Mouse (Mus musculus) mesoderm, embryonic 11.5 days (tissue): Measurements from ENCODE around the gene Parvb.

ENCODE experiments used
- DNase-seq: peaks from one replicate; pipeline ENCODE4 v3.0.0-alpha.2; 2012; ENCODE audit warnings: low read depth, low spot score

The Parvb gene

DNA sequence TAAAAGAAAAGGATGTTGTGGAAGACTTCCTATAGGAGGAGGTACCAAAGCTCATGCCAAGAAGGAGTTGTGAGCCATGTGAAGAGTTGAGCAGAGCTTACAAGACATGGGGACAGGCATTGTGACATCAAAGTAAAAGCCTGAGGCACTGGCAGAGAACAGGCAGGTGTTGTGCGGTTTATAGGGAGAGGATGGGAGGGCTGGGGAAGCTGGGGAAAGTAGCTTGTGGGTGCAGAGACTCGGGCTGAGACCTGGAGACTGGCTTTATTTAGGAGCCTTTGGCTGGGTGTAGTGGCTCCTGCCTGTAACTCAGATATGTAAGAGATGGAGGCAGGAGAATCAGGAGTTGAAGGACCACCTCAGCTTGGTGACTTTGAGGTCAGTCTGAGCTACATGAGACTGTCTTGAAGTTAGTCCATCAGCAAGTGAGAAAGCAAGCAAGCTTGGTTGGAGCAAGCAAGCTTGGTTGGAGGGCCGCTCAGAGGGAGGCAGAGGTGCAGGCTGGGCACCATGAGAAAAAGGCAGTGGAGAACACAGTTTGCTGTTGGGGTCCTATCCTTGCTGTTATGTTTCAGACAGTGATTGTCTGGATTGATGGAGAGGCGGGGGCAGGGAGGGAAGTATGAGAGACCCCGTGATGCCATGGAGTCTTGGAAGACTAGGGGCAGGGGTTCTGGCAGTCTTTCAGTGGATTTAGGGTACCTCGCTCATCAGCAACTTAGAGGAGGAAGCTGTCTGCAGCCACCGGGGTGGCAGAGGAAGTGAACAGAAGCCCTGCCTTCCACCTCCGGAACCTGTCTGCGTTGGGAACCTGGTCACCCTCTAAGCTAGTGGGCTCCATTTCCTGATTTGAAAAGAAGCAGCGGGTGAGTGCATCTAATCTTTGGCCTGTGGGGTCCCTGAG lies 92.4 kb downstream of the Parvb start, which contains the start of gene Parvg:
Parvg (plus strand) TSS at position 61 of the 904 bp plus-strand sequence.
- no peak for DNase-seq

DNA sequence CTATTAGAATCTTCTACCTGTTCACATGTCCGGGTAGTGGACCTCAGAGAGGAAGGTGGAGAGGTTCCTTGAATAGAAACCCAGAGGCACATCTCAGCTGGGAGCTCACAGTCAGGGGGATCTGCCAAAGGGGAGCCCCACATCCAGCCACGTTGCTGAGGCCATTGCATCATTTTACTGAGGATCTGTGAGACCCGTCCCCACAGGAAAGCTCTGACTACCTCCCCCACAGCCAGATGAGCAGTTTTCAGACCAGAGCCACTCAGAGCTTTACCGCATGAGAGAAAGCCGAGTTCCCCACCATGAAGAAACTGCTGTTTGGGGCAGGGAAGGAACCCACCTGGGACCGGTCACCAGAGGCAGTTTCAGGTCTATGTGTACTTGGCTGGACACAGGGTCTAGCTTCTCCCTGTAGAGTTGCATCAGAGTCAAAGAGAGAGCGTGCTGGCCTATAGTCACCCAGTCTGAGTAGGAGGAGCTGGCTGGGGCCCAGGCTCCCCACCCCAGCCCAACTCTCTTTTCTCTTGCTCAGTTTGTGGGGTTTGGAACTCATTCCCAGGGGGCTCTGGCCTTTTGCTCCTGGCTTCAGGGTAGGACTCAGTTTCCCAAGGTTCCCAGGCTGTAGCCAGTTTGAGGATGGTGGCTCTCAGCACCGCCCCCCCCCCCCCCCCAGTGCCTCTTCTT lies 93.2 kb downstream of the Parvb start:
- no peak for DNase-seq

DNA sequence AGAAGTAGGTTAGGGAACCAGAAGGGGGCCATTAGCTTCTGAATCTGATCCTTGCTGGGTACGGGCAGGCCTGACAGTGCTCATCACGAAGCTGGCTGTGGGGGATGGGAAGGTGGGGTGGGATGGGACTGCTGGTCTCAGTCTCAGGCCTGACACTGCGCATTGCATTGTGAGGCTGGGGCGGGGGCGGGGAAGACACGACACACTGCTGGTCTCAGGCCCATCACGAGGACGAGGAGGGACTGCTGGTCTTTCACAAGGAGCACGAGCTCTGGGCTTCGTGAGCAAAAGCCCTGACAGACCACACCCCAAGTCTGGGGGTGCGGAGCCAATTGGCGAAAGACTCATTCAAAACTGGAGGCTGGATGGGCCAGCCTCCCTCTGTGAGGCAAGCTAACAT lies 93.9 kb downstream of the Parvb start:
- DNase-seq, result no peak

DNA sequence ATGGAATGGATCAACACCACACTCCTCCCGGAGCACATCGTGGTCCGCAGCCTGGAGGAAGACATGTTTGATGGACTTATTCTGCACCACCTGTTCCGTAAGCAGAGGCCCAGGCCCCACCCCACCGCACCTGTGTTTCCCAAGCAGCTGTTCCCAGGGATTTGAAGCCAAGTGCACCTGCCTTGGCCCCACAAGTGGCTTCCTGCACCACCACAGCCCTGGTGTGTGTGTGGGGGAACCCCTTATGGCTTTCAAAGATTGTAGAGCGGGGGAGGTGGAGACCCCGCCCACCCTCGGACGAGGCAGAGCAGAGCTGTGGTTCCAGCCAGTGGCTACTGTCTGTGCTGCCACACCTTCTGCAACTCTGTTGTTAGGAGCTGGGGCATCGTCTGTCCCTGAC lies 97.0 kb downstream of the Parvb start:
- no peak for DNase-seq

DNA sequence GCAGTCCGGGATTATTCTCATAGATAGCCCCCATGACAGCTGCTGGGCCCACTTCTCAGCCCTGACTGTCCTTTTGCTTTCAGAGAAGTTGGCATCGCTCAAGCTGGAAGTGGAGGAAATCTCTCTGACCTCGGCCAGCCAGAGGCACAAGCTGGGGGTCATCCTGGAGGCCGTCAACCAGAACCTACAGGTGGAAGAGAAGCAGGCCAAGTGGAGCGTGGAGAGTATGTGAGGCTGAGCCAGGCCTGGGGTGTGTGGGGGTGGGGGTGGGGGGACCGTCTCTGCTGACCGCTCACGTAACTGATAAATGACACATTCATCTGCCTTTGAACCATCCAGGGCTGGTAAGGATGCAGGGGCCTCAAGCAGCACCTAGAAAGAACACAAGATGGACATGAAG lies 98.1 kb downstream of the Parvb start:
- no peak for DNase-seq

DNA sequence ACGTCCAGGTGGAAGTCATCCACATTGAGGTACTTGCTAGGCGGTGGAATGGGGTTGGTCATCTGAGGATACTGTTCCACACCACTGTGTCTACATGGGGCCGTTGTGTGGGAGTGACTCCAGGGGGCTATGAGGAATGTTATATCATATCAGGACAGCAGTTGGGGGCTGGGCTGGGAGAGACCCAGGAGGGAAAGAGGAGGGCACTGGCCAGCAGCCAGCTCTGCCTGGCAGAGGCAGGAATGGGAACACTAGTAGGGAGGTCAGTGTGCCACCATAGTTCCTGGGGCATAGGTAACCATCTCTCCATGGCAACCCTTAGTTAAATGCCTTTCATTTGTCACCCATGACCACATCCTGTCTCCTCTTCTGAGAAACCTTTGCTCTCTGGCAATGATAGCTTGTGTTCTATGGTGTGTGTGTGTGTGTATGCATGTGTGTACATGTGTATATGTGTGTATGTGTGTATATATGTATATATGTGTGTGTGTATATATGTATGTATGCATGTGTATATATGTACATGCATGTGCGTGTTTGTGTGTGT lies 99.3 kb downstream of the Parvb start:
- no peak for DNase-seq

DNA sequence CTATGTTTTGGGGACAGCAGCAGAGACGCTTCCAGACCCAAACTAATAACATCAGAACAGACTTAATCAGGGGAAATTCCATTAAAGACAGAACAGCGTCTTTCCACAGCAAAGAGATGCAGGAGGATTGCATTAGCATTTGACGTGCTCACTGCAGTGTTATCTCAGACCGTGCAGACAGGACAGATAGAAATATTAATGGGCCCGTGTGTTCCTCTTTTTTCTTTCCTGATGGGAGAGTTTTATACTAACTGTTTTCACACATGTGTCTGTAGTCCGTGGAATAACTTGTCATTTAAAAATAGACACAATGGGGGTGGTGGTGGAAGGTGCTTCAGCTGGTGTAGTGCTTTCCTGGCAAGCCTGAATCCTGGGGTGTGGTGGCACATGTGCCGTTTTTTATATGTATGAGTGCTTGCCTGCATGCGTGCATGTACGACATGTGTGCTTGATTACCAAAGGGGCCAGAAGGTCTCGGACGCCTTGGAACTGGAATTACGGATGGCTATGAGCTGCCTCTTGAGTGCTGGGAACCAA lies 104.5 kb downstream of the Parvb start:
- no peak for DNase-seq

DNA sequence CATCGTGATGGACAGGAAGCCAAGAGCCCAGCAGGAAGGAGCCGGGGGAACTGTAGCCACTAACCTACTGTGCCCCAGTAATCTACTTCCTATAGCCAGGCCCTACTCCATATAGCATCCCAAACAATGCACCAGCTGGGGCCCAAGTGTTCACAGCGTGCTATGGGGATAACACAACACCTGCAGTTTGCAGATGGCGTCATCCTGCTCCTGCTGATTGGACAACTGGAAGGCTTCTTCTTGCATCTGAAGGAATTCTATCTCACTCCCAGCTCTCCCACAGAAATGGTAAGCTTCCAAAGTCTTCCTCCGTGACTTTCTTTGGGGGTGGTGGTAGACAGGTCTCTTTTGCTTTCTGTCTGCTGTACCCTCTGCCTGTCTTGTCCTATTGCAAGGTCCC lies 105.8 kb downstream of the Parvb start:
- DNase-seq, result no peak

DNA sequence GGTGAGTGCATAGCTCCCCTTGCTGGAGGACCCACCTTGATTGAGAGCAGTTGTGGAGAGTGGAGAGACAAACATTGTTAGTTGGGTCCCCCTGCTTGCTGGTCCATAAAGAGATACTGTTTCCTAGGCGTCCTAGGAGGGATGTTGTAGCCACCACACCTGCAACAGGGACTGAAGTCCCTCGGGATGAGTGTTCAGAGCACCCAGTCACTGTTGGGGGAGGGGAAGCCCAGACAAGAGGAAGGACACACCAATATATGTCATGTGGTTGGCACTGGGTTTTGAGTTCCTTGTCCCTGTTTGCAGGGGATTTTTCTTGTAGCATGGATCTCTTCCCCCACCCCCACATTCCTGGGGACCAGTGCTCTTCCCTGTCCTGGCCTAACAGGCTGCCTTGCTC lies 109.1 kb downstream of the Parvb start:
- no peak for DNase-seq

DNA sequence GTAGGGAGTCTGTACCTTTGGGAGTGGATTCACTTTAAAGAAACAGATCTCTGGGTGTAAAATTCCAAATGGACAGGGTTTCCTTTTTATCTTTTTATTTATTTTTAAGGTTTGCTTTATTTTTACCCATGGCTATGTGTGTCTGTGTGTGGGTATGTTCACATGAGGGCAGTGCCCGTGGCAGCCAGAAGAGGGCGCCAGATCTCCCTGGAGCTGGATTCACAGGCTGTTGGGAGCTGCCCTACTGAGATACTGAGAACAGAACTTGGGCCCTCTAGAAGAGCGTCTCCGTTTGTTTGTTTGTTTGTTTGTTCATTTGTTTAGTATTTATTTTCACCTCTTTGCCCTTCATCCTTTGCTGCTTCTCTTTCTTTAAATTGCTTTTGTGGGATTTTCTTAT lies 116.9 kb downstream of the Parvb start:
- no peak for DNase-seq

DNA sequence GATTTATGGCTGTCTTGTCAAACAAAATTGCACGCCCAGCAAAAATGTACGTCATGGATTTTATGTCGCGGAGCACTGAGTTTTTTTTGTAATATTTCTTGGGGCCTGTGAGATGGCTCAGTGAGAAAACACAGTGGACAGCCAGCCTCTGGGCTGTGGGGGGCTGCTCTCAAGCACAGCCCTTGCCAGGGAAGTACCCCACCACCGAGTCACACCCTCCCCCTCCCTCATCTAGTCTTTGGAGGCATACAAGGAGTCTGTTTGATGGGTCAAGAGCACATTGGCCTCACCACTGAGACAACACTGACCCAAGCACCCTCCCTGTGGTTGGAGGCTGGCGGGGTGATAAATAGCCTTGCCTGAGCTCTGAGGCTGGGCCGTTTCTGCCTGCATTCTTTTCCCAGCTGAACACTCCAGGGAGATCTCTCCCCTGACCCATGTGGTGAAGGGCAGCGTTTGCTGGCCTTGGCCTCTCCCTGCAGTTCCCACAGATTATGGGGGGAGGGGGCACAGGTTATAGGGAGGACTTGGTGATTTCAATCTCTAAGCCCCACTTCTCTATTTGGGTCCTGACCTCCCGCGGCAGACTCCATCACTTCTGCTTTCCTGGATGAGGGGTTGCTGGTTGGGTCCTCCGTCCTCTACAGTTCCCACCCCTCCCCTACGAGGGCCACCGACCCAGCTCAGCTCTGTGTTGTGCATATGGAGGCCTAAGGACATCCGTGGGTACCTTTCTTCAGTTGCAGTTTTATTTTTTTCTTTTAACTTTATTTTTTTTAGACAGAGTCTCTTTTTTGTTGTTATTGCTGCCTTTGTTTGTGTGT lies 118.3 kb downstream of the Parvb start:
- peak; percentile 77 for DNase-seq

DNA sequence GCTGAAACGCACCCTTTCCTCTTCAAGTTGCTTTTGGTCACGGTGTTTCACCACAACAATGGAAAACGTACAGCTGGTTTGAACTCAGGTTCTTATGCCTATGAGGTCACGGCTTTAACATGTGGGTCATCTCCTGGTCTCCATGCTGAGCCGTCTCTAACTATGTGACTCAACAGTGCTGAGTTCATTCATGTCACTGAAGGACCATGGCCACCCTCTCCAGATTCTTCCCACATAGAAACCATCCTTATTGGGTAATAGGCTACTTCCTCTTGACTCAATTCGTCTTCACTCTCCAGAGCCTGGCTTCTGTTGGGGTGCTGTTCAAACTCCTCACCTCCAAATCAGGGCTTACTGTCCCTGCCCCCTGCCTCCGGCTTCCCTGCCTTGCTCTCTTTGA lies 119.5 kb downstream of the Parvb start:
- DNase-seq, result no peak

DNA sequence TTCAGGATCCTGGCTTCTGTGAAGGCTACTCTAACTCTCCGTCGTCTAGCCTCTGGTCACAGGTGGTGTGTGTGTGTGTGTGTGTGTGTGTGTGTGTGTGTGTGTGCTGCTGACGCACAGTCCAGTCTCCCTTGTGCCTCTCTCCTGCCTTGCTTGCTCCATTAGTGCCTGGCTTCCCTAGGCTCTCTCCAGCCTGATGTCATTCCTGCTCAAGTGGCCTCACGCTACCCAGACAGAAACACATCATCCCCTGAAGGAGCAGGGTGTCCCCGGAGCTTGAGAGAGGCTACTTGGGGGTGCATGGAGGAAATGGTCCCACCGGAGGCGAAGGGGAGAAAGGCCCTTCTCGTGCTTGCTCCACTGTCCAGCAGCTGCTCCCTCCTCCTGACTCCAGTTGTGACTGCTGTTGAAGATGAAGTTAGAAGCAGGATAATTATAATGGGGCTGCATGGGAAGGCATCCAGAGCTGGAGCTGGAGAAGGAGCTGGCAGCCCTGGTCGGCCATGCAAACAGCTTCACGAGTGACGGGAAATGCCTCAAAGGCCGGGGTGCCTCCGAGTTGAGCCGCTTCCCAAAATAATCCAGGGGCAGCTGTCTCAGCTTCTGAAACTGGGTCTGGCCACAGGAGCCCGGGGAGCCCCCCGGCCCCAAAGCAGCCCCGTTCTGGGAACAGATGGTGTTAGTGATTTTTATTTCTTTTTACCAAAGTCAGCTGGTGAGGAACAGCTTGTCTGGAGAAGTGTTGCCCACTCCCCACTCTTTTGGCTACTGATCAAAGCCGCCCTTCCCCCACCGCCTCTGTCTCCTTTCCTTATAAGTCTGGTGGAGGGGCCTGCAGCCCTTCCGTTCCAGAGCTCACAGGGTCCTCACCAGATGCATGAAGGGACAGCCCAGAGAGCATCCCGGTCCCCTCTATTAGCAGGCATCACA lies 120.3 kb downstream of the Parvb start:
- DNase-seq, result no peak

DNA sequence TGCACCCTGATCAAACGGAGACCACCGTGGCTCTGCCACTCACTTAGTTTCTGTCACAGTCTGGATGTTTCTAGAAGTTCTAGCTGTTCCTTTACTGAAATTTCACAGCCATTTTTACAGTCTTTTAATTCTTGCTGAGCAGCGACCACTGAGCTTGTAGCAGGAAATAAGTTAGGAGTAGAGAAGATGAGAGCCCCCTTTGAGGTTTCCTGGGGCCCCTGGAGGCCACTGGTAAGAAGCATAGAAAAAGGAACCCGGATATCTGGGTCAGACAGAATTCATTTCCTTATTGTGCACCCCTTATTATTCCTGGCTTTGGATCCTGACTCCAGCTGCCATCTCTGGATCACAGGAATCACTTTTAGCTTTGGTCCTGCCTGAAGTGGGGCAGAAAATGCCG lies 123.2 kb downstream of the Parvb start:
- DNase-seq, result no peak

DNA sequence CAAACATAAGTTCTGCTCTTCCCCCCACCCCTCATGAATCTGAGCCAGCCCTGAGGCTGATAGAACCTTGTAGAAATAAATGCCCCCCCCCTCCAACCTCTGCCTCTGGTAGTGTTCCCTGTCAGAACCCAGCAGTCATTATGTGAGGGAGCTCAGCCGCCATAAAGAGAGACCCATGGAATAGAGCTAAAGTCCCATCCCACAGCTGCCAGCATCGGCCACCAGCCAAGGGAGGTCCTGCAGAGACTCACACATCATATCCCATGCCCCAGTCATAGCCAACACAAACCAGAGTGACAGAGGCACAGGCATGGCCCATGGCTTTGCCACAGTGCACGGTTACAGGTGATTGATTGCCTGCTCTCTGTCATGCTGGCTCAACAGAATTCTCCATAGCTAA lies 132.9 kb downstream of the Parvb start:
- DNase-seq, result no peak
